Mouse (Mus musculus): ENCODE results near the gene 2410002F23Rik.

GRCm38 (mm10) chr7:44277250-44277622 lies 30.7 kb downstream of the 2410002F23Rik start:
- TF ChIP-seq TAL1 (IDR thresholded peaks at IDR 0.05; ENCODE audit: low read length) (no peak), GATA1 (IDR thresholded peaks at IDR 0.05; ENCODE audit: low read length) (no peak)

Measured in erythroblast, embryonic 14.5 days (primary cell).